Mouse (Mus musculus): ENCODE results near the gene Srpk2. TPM values are rescaled to one million over a fixed set of nuclear protein-coding genes. Genes with fewer than 3 reads are reported as not detected.

Gene Srpk2
- total RNA-seq, 2 experiments from 2014 or later: 179 to 201 TPM

GRCm38 (mm10) chr5:23697457-23697856 lies 13.0 kb upstream of the Srpk2 start:
- intact Hi-C loops (cut with DNase I): loop anchor here (2.0 kb wide), 1 partner anchor 15 kb away; no protein-coding TSS in a partner anchor
- no peak overlapping the region for H3K27ac ChIP-seq
- TF ChIP-seq CTCF (IDR thresholded peaks at IDR 0.05): no peak
- no peak overlapping the region for H3K4me3 ChIP-seq
- DNase-seq (ENCODE audit: extremely low spot score in 1 of 2, low spot score in 2 of 2): no peak

GRCm38 (mm10) chr5:23683431-23683830 lies 986 bp downstream of the Srpk2 start:
- no peak for TF ChIP-seq CTCF (IDR thresholded peaks at IDR 0.05)
- no peak for DNase-seq (ENCODE audit: extremely low spot score in 1 of 2, low spot score in 2 of 2)
- intact Hi-C loops (cut with DNase I): no loop called here

GRCm38 (mm10) chr5:23679006-23679405 lies 5.4 kb downstream of the Srpk2 start:
- no peak for TF ChIP-seq CTCF (IDR thresholded peaks at IDR 0.05)
- no peak for DNase-seq (ENCODE audit: extremely low spot score in 1 of 2, low spot score in 2 of 2)
- H3K4me3 ChIP-seq: no peak overlapping the region
- intact Hi-C loops (cut with DNase I): no loop called here
- no peak overlapping the region for H3K27ac ChIP-seq

More at GRCm38 (mm10) chr5:23683431-23683830, 986 bp downstream of the Srpk2 start:
- Histone ChIP-seq H3K27ac (no peak overlapping the region), H3K4me3 (no peak overlapping the region)

- no peak overlapping the region for H3K27ac ChIP-seq
- no peak for DNase-seq (ENCODE audit: extremely low spot score in 1 of 2, low spot score in 2 of 2)
- H3K4me3 ChIP-seq: no peak overlapping the region
- no peak for TF ChIP-seq CTCF (IDR thresholded peaks at IDR 0.05)
- intact Hi-C loops (cut with DNase I): no loop called here
Observed at GRCm38 (mm10) chr5:23677883-23678282, 6.5 kb downstream of the Srpk2 start.

GRCm38 (mm10) chr5:23677072-23677453 lies 7.4 kb downstream of the Srpk2 start:
- intact Hi-C loops (cut with DNase I): no loop called here
- TF ChIP-seq CTCF (IDR thresholded peaks at IDR 0.05): no peak
- H3K27ac ChIP-seq: no peak overlapping the region
- no peak overlapping the region for H3K4me3 ChIP-seq
- no peak for DNase-seq (ENCODE audit: extremely low spot score in 1 of 2, low spot score in 2 of 2)

GRCm38 (mm10) chr5:23676156-23677071 lies 8.0 kb downstream of the Srpk2 start:
- H3K27ac ChIP-seq: peak overlapping the region; percentile 92

GRCm38 (mm10) chr5:23675499-23676155 lies 8.8 kb downstream of the Srpk2 start:
- Histone ChIP-seq H3K27ac (peak overlapping the region; percentile 92), H3K4me3 (peak overlapping the region; percentile 77)
- intact Hi-C loops (cut with DNase I): loop anchor here (1.0 to 2.0 kb wide), 2 partner anchors 37 to 83 kb away; no protein-coding TSS in a partner anchor
- no peak for TF ChIP-seq CTCF (IDR thresholded peaks at IDR 0.05)
- peak; percentile 64 to 68 for DNase-seq (ENCODE audit: extremely low spot score in 1 of 2, low spot score in 2 of 2)

More at GRCm38 (mm10) chr5:23676156-23677071, 8.0 kb downstream of the Srpk2 start:
- intact Hi-C loops (cut with DNase I): loop anchor here (1.0 kb wide), 1 partner anchor 36 kb away; no protein-coding TSS in a partner anchor
- DNase-seq (ENCODE audit: extremely low spot score in 1 of 2, low spot score in 2 of 2): peak; percentile 36 to 40
- TF ChIP-seq CTCF (IDR thresholded peaks at IDR 0.05): no peak
- H3K4me3 ChIP-seq: peak overlapping the region; percentile 77

GRCm38 (mm10) chr5:23674829-23675498 lies 9.5 kb downstream of the Srpk2 start:
- intact Hi-C loops (cut with DNase I): loop anchor here (2.0 kb wide), 1 partner anchor 84 kb away; no protein-coding TSS in a partner anchor
- H3K27ac ChIP-seq: peak overlapping the region; percentile 92

GRCm38 (mm10) chr5:23672136-23672535 lies 12.3 kb downstream of the Srpk2 start:
- no peak overlapping the region for H3K27ac ChIP-seq
- no peak for DNase-seq (ENCODE audit: extremely low spot score in 1 of 2, low spot score in 2 of 2)
- no peak for TF ChIP-seq CTCF (IDR thresholded peaks at IDR 0.05)
- intact Hi-C loops (cut with DNase I): no loop called here
- no peak overlapping the region for H3K4me3 ChIP-seq

More at GRCm38 (mm10) chr5:23674829-23675498, 9.5 kb downstream of the Srpk2 start:
- peak; percentile 30 for TF ChIP-seq CTCF (IDR thresholded peaks at IDR 0.05)
- H3K4me3 ChIP-seq: peak overlapping the region; percentile 77
- DNase-seq (ENCODE audit: extremely low spot score in 1 of 2, low spot score in 2 of 2): peak; percentile 60 to 73

GRCm38 (mm10) chr5:23670880-23671279 lies 13.5 kb downstream of the Srpk2 start:
- H3K4me3 ChIP-seq: no peak overlapping the region
- intact Hi-C loops (cut with DNase I): no loop called here
- TF ChIP-seq CTCF (IDR thresholded peaks at IDR 0.05): peak; percentile 27
- no peak for DNase-seq (ENCODE audit: extremely low spot score in 1 of 2, low spot score in 2 of 2)
- no peak overlapping the region for H3K27ac ChIP-seq

GRCm38 (mm10) chr5:23665906-23666305 lies 18.5 kb downstream of the Srpk2 start:
- intact Hi-C loops (cut with DNase I): loop anchor here (5.0 kb wide), 1 partner anchor 154 kb away; no protein-coding TSS in a partner anchor
- H3K4me3 ChIP-seq: no peak overlapping the region
- no peak overlapping the region for H3K27ac ChIP-seq

More at GRCm38 (mm10) chr5:23665906-23666305, 18.5 kb downstream of the Srpk2 start:
- no peak for TF ChIP-seq CTCF (IDR thresholded peaks at IDR 0.05)
- DNase-seq (ENCODE audit: extremely low spot score in 1 of 2, low spot score in 2 of 2): no peak

Data from left cerebral cortex, adult 2 months (tissue).